Mouse (Mus musculus) G1E (cell line): ENCODE results near the gene Gm20219. TPM values are rescaled to one million over a fixed set of nuclear protein-coding genes. Genes with fewer than 3 reads are reported as not detected.

Experiments used
- ATAC-seq: 2 replicates; pipeline ENCODE4 v1.8.0; 2016; ENCODE audit warnings: mild to moderate bottlenecking; ENCODE audit not compliant: insufficient number of reproducible peaks, poor library complexity, low FRiP score, severe bottlenecking; ENCODE audit errors: extremely low read depth
- DNase-seq: peaks from one replicate; pipeline ENCODE4 v3.0.0; 2012; ENCODE audit warnings: low spot score
- H3K27me3 ChIP-seq: 2 replicates; pipeline ENCODE4 v1.6.1; 2012; ENCODE audit warnings: mild to moderate bottlenecking, low read length, inconsistent platforms; ENCODE audit not compliant: insufficient read depth
- H3K36me3 ChIP-seq: replicated peaks from 2 replicates; pipeline ENCODE3; 2012; ENCODE audit warnings: mild to moderate bottlenecking, inconsistent platforms
- H3K4me1 ChIP-seq: 2 replicates; pipeline ENCODE4 v1.6.1; 2012; ENCODE audit warnings: low read depth, low read length, inconsistent platforms, mixed read lengths; ENCODE audit not compliant: insufficient read depth
- H3K4me3 ChIP-seq: 2 replicates; pipeline ENCODE4 v1.5.1; 2012; ENCODE audit warnings: low read depth, mild to moderate bottlenecking, inconsistent platforms, low read length, moderate library complexity, mixed read lengths
- H3K9me3 ChIP-seq: replicated peaks from 2 replicates; pipeline ENCODE4 v1.6.1; 2012; ENCODE audit warnings: inconsistent platforms
- CTCF ChIP-seq: IDR thresholded peaks from 2 replicates; pipeline ENCODE4 v1.5.1; 2012; ENCODE audit warnings: low read depth, low read length, inconsistent platforms, mixed read lengths
- GATA1 ChIP-seq: IDR thresholded peaks from 2 replicates; pipeline ENCODE4 v1.6.1; 2012; ENCODE audit warnings: borderline replicate concordance, low read length, inconsistent platforms, mixed read lengths
- GATA2 ChIP-seq: IDR thresholded peaks from 2 replicates; pipeline ENCODE4 v1.6.1; 2012; ENCODE audit warnings: low read depth, low read length, inconsistent platforms, borderline replicate concordance
- POLR2AphosphoS5 ChIP-seq: IDR thresholded peaks from 2 replicates; pipeline ENCODE4 v1.6.1; 2012; ENCODE audit warnings: low read depth, low read length, inconsistent platforms; ENCODE audit not compliant: insufficient replicate concordance
- TAL1 ChIP-seq: conservative IDR thresholded peaks from 2 replicates; pipeline ENCODE4 v1.6.1; 2012; ENCODE audit warnings: low read depth, low read length, inconsistent platforms, mixed read lengths
- polyA plus RNA-seq: library from polyadenylated mRNA; stranded (reverse); fragments of >175 nt; gene quantifications from 2 replicates; pipeline ENCODE4 v1.2.3, GENCODE M21; 2012
- total RNA-seq, 2 experiments: library from RNA; stranded (forward) in 1 of 2; stranded (reverse) in 1 of 2; fragments of 200-1000 nt in 1 of 2; fragments of >200 nt in 1 of 2; fragmentation: Nextera tagmentation in 1 of 2; gene quantifications; 2 replicates each; pipeline ENCODE4 v1.2.3; 2014 to 2017

The Gm20219 gene
- 4.4 and 6.5 TPM in 2 replicates for total RNA-seq (2014; fragmentation: Nextera tagmentation)
- total RNA-seq (2017): 0.38 and 0.41 TPM in 2 replicates
- polyA plus RNA-seq: 0.69 and 1.0 TPM in 2 replicates

DNA sequence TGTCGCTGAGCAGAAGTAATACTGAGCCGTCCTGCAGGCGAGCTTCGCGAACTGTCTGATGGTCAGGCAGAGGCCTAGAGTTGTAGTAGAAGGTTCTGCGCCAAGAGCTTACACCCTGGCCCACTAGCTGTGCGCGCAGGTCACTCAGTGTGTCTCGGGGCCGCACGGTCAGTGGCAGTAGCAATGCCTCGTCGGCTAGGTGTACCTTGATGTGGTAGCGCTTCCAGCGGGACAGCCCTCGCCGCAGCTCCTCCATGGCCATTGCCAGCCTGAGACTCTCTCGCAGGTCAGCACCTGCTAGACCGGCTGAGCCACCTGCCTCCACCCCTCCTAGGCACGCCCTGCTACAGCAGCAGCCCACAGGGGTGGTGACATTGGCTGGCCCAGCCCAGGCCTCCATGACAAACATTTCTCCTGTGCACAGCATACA, at the start of gene Gm20219:
TSS of gene Gm20219 (minus strand) at position 266 of the 430 bp plus-strand sequence.
- Histone ChIP-seq H3K36me3 (peaks cover 46% of the 10 kb centered on the region), H3K27me3 (no peaks in the 10 kb centered on the region; the same call in 1 of the 2 replicates), H3K4me1 (peaks cover 14% of the 10 kb centered on the region), H3K4me3 (no peak within 1 kb of the TSS), H3K9me3 (no peaks in the 10 kb centered on the region)
- DNase-seq (no peak), ATAC-seq (no peak)
- TF ChIP-seq TAL1: no peak
- TF ChIP-seq CTCF: no peak
- no peak for TF ChIP-seq POLR2AphosphoS5
- no peak for TF ChIP-seq GATA1
- TF ChIP-seq GATA2: no peak

DNA sequence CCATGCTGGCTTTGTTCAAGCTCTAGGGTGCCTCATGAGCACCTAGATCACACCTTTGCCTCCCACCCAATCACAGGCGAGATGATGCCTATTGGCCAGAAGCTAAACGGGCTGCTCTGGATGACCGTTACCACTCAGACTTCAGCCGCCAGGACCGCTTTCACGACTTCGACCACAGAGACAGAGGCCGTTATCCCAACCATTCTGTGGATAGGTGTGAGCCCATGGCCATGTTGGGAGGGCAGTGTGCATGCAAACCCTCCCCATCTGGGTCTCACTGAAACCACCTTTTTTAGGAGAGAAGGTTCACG, 49.8 kb upstream of the Gm20219 start:
- peaks cover 52% of the 10 kb centered on the region for H3K4me1 ChIP-seq
- no peak overlapping the region for H3K4me3 ChIP-seq
- H3K36me3 ChIP-seq: peaks cover 96% of the 10 kb centered on the region
- no peaks in the 10 kb centered on the region for H3K27me3 ChIP-seq
- TF ChIP-seq CTCF (no peak), POLR2AphosphoS5 (peak; percentile 55; the same call in 1 of the 2 replicates)
- DNase-seq: no peak
- H3K9me3 ChIP-seq: no peaks in the 10 kb centered on the region
- no peak for ATAC-seq

DNA sequence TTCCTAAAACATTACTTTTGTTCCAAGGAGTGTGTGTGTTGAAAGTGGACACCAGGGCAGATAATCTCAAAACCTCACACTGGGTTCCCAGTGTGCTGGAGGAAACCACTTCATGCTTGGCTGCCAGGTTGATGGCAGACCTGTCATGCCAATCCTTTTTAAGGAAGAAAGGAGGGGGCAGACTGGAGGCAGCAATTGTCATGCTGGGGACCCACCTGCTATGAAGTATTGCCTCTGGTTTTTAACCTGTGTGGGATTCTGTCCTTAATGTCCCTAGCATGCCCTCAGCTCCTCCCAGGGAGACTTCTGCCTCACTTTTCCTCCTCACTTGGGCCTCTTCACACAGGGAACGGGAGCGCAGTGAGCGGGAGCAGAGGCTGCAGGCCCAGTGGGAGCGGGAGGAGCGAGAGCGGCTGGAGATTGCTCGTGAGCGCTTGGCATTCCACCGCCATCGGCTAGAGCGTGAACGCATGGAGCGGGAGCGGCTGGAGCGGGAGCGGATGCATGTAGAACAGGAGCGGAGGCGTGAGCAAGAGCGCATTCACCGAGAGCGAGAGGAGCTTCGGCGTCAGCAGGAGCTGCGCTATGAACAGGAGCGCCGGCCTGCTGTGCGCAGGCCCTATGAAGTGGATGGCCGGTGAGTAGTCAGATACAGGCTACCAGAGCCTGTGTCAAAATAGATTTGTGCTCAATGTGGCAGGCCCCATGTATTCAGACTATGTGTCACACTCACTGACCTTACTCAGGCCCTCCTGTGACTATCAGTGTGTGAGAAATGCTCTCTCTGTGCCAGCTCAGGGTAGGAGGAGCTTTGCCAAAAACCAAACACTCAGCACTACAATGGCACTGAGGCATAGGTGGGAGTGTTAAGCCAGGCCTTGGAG, 49.2 kb upstream of the Gm20219 start:
- no peak for DNase-seq
- no peak overlapping the region for H3K4me3 ChIP-seq
- no peak for ATAC-seq
- no peak for TF ChIP-seq CTCF
- TF ChIP-seq POLR2AphosphoS5: no peak
- no peak for TF ChIP-seq GATA1
- no peak for TF ChIP-seq GATA2
- no peak for TF ChIP-seq TAL1
- no peaks in the 10 kb centered on the region for H3K27me3 ChIP-seq
- H3K36me3 ChIP-seq: peaks cover 95% of the 10 kb centered on the region
- H3K9me3 ChIP-seq: no peaks in the 10 kb centered on the region
- H3K4me1 ChIP-seq: peaks cover 48% of the 10 kb centered on the region

DNA sequence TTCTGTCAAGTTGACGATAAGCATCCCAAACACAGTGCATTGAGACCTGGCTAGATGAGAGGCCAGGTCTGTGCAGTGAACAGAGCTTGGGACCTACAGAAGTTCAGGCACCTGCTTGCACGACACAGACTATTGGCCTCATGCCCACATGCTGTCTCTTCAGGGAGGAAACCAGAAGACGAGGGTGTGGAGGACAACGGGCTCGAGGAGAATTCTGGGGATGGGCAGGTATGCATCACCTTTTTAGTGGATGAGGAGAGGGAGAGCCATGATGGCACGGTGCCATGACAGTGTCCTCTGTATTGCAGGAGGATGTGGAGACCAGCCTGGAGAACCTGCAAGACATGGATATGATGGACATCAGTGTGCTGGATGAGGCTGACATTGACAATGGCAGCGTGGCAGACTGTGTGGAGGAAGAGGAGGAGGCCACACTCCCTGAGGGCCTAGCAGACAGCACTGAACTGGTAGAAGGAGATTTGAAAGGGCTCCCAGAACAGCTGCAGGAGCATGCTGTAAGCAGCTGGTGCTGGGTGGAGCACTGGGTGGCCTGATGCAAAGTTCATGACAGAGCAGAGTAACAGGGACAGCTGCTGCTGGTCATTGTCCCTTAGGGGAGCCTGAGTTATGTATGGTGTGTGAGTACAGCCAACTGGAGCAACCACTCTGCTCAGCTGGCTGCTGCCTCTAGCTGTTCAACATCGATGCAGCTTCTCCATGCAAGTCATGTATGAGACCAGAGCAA, 39.5 kb upstream of the Gm20219 start:
- Histone ChIP-seq H3K9me3 (no peaks in the 10 kb centered on the region), H3K4me3 (no peak overlapping the region), H3K36me3 (peaks cover 97% of the 10 kb centered on the region), H3K27me3 (no peaks in the 10 kb centered on the region), H3K4me1 (peaks cover 44% of the 10 kb centered on the region)
- ATAC-seq (no peak), DNase-seq (no peak)
- TF ChIP-seq CTCF: no peak

DNA sequence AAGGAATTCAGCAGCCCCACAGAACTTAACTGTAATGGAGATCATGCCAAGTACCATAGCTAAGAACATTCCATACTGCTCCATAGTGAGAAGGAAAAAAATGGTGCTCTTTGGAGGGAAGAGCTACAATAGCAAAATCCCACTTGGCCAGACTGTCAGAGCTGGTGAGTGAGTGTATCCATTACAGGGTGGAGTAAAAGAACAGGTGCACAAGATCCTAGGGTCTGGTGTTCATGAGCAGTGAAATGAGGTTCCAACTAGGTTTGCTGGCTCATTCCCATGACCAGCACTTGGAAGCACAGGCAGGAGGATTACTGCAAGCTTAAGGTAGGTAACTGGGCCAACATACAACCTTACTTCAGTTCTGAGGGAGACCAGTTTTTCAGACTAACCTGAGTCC, 38.4 kb upstream of the Gm20219 start:
- peaks cover 100% of the 10 kb centered on the region for H3K36me3 ChIP-seq
- TF ChIP-seq GATA1: no peak
- TF ChIP-seq CTCF: no peak
- no peak for TF ChIP-seq GATA2
- no peak for TF ChIP-seq TAL1
- no peak for TF ChIP-seq POLR2AphosphoS5

DNA sequence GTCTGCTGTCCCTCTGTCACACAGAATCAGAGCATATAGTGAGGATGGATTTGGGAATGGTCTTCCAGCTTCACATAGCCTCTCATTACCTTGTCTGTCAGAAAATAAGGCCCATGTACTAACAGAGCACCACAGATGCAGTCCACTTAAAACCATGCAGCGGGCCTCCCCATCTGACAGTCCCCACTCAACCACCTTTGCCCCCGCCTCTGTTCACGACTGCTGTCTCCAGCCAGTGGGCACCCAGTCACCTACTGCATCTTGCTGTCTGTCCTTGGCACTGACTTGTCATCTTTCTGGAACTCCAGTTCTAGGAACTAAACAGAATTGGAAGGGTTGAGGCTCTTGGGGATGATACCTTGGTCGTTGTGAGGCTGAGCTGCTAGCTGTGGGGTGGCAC, 34.7 kb upstream of the Gm20219 start:
- H3K9me3 ChIP-seq: no peaks in the 10 kb centered on the region
- no peak overlapping the region; the same call in 1 of the 2 replicates for H3K4me3 ChIP-seq
- TF ChIP-seq POLR2AphosphoS5 (no peak), GATA2 (no peak), GATA1 (no peak), TAL1 (no peak), CTCF (no peak)
- DNase-seq: no peak
- no peak for ATAC-seq
- peaks cover 81% of the 10 kb centered on the region for H3K36me3 ChIP-seq
- H3K4me1 ChIP-seq: peaks cover 64% of the 10 kb centered on the region
- no peaks in the 10 kb centered on the region for H3K27me3 ChIP-seq

More for the DNA sequence above, 38.4 kb upstream of the Gm20219 start:
- DNase-seq (no peak), ATAC-seq (no peak)
- Histone ChIP-seq H3K4me1 (peaks cover 49% of the 10 kb centered on the region), H3K9me3 (no peaks in the 10 kb centered on the region), H3K27me3 (no peaks in the 10 kb centered on the region), H3K4me3 (no peak overlapping the region)

DNA sequence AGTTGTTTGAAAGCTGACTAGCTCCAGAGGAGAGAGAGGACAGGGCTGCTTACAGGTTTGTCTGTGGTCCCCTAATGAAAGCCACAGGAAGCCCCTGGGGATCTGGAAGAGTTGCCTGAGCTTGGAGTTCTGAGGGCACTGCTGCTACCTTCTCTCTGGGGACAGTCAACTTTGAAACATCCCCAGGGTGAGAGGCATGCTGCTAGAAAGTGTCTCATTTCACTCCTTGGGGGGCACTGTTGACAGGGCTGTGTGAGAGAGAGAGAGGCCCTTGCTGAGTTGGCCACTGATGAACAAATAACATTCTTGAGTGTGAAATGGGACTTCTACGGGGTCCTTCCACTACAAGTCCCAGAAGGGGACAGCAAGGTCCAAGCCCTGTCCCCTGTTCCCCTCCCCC, 33.6 kb upstream of the Gm20219 start:
- ATAC-seq (no peak), DNase-seq (no peak)
- Histone ChIP-seq H3K27me3 (no peaks in the 10 kb centered on the region), H3K4me3 (no peak overlapping the region; the same call in 1 of the 2 replicates), H3K36me3 (peaks cover 77% of the 10 kb centered on the region), H3K9me3 (no peaks in the 10 kb centered on the region), H3K4me1 (peaks cover 64% of the 10 kb centered on the region)
- TF ChIP-seq GATA2 (no peak), POLR2AphosphoS5 (no peak), GATA1 (no peak), TAL1 (no peak), CTCF (no peak)
